Comparison of ENCODE assay signal across 24 mouse cellular contexts in the genomic region with DNA sequence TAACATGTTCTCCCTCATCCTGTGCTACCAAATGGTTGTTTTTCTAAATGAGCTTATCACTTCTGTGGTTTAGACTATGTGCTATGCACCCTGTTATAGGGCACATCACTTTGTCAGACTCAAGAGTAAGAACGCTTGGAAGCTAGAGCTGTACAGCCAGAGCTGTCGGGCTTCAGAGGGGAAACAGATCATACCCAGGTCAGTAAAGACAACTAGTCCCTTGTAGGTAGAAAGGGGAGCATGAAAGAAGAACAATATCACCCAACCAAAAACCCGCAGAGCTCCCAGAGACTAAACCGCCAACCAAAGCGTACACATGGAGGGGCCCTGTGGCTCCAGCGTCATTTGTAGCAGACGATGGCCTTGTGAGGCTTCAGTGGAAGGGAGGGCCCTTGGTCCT.
DNase-seq lines count a peak whose midpoint lies in the region; ATAC-seq lines count a peak whose summit lies in the region.
"Had no signal": no experiment of that assay in that cellular context is flagged by ENCODE, and none has a peak within 500 bp of the region (broad histone marks: within the 10 kb centered on the region; RNA-seq: fewer than 3 reads in every experiment).

No protein-coding gene starts in this region.

- H3K27me3 ChIP-seq in forebrain, embryonic 13.5 days: no peaks in the 10 kb centered on the region
- no peaks in the 10 kb centered on the region for H3K27me3 ChIP-seq in forebrain, embryonic 10.5 days (ENCODE audit: poor library complexity, severe bottlenecking)
- H3K27me3 ChIP-seq: embryonic facial prominence, embryonic 15.5 days; hindbrain, embryonic 15.5 days; intestine, embryonic 15.5 days; limb, embryonic 13.5 days; liver, embryonic 13.5 days; midbrain, embryonic 12.5 days; neural tube, embryonic 12.5 days had no signal

- no peak overlapping the region for H3K9ac ChIP-seq in forebrain, embryonic 13.5 days
- H3K9ac ChIP-seq: embryonic facial prominence, embryonic 15.5 days; hindbrain, embryonic 15.5 days; intestine, embryonic 15.5 days; limb, embryonic 13.5 days; liver, embryonic 13.5 days; midbrain, embryonic 12.5 days; neural tube, embryonic 12.5 days had no signal

- H3K36me3 ChIP-seq in forebrain, embryonic 13.5 days (ENCODE audit: poor library complexity, severe bottlenecking): no peaks in the 10 kb centered on the region
- H3K36me3 ChIP-seq in forebrain, embryonic 10.5 days (replicated peaks): no peaks in the 10 kb centered on the region
- H3K36me3 ChIP-seq: embryonic facial prominence, embryonic 15.5 days; hindbrain, embryonic 15.5 days; intestine, embryonic 15.5 days; limb, embryonic 13.5 days; liver, embryonic 13.5 days; midbrain, embryonic 12.5 days; neural tube, embryonic 12.5 days had no signal

- H3K27ac ChIP-seq in forebrain, embryonic 13.5 days: no peak overlapping the region
- no peak overlapping the region for H3K27ac ChIP-seq in forebrain, embryonic 10.5 days
- H3K27ac ChIP-seq: embryonic facial prominence, embryonic 15.5 days; gastrocnemius, adult 2 months; hindbrain, embryonic 15.5 days; intestine, embryonic 15.5 days; limb, embryonic 13.5 days; liver, embryonic 13.5 days; midbrain, embryonic 12.5 days; neural tube, embryonic 12.5 days had no signal

- H3K9me3 ChIP-seq in forebrain, embryonic 13.5 days (replicated peaks): no peaks in the 10 kb centered on the region
- no peaks in the 10 kb centered on the region for H3K9me3 ChIP-seq in forebrain, embryonic 10.5 days
- H3K9me3 ChIP-seq: embryonic facial prominence, embryonic 15.5 days; hindbrain, embryonic 15.5 days; intestine, embryonic 15.5 days; limb, embryonic 13.5 days; liver, embryonic 13.5 days; midbrain, embryonic 12.5 days; neural tube, embryonic 12.5 days had no signal

- no peak for DNase-seq in forebrain, embryonic 10.5 days (ENCODE audit: extremely low spot score, low spot score)
- DNase-seq in brain, adult 2 months (ENCODE audit: low read depth, low spot score): peak; percentile 56
- DNase-seq in cerebellum, adult 8-10 months: peak; percentile 57
- DNase-seq in cerebellum, postnatal 36 days: peak; percentile 26 to 59
- no peak for DNase-seq in lung, postnatal 4 days
- DNase-seq in right cerebral cortex, postnatal 14 days: no peak
- no peak for DNase-seq in frontal cortex, postnatal 14 days (ENCODE audit: low spot score in 2 of 2)
- DNase-seq: adrenal gland, postnatal 14 days; gastrocnemius, adult 2 months; kidney, adult 8-10 months; kidney, postnatal 25 days; liver, embryonic 13.5 days; lung, adult 2 months; lung, postnatal 14 days; retina, postnatal 1 day; right cerebral cortex, postnatal 4 days; thymus, postnatal 25 days had no signal

- WGBS in forebrain, embryonic 13.5 days: 92% methylated on average over 7 of the region's 7 CpGs
- WGBS in forebrain, embryonic 10.5 days: 89% methylated on average over 7 of the region's 7 CpGs

- H3K4me3 ChIP-seq in forebrain, embryonic 13.5 days: no peak overlapping the region
- H3K4me3 ChIP-seq in forebrain, embryonic 10.5 days: no peak overlapping the region
- H3K4me3 ChIP-seq: embryonic facial prominence, embryonic 15.5 days; gastrocnemius, adult 2 months; hindbrain, embryonic 15.5 days; intestine, embryonic 15.5 days; limb, embryonic 13.5 days; liver, embryonic 13.5 days; midbrain, embryonic 12.5 days; neural tube, embryonic 12.5 days had no signal

- no peaks in the 10 kb centered on the region; the same call in 1 of the 2 replicates for H3K4me1 ChIP-seq in forebrain, embryonic 13.5 days
- peaks cover 7% of the 10 kb centered on the region for H3K4me1 ChIP-seq in forebrain, embryonic 10.5 days
- H3K4me1 ChIP-seq: embryonic facial prominence, embryonic 15.5 days; hindbrain, embryonic 15.5 days; intestine, embryonic 15.5 days; limb, embryonic 13.5 days; liver, embryonic 13.5 days; midbrain, embryonic 12.5 days; neural tube, embryonic 12.5 days had no signal

- ATAC-seq in forebrain, embryonic 13.5 days: peak; percentile 59; the same call in 1 of the 2 replicates
- ATAC-seq: intestine, embryonic 15.5 days had no signal

- no peak overlapping the region for H3K4me2 ChIP-seq in forebrain, embryonic 13.5 days
- H3K4me2 ChIP-seq: embryonic facial prominence, embryonic 15.5 days; hindbrain, embryonic 15.5 days; intestine, embryonic 15.5 days; limb, embryonic 13.5 days; liver, embryonic 13.5 days; midbrain, embryonic 12.5 days; neural tube, embryonic 12.5 days had no signal

Comparison
In these comparisons a context has a peak if more than half of its experiments do, and no peak if none do; other contexts are left out.
1. DNase-seq: peak in brain, adult 2 months (single experiment), cerebellum, adult 8-10 months (single experiment) and cerebellum, postnatal 36 days (2 of 2); none in forebrain, embryonic 10.5 days (single experiment), lung, postnatal 4 days (0 of 2), right cerebral cortex, postnatal 14 days (single experiment) and frontal cortex, postnatal 14 days (0 of 2).